Mouse (Mus musculus) layer of hippocampus, postnatal 10 days (tissue): ENCODE data around the gene Csgalnact2. TPM values are rescaled to one million over a fixed set of nuclear protein-coding genes. Genes with fewer than 3 reads are reported as not detected.

ENCODE experiments used
- DNase-seq, 2 experiments: peaks; one replicate each; pipeline ENCODE4 v3.0.0; 2021; ENCODE audit warnings: low spot score in 2 of 2
- long read RNA-seq: library from polyadenylated mRNA; stranded (forward); transcript quantifications from one replicate; pipeline ENCODE4 v2.0.0, GENCODE M21; 2023
- total RNA-seq, 2 experiments: library from RNA; stranded (reverse); gene quantifications; 2 replicates each; pipeline ENCODE4 v1.2.3; 2021

The Csgalnact2 gene
- 10 to 100 TPM; 12.2 to 12.3 TPM for total RNA-seq
- long read RNA-seq, transcript Csgalnact2-201 (8 exons, 3,661 nt) = major isoform, 10 of 14 reads
- long read RNA-seq, partial matches to known transcripts = 1 of 14 reads
- long read RNA-seq, other reads (novel, unspliced or antisense) = 3 of 14 reads

DNA sequence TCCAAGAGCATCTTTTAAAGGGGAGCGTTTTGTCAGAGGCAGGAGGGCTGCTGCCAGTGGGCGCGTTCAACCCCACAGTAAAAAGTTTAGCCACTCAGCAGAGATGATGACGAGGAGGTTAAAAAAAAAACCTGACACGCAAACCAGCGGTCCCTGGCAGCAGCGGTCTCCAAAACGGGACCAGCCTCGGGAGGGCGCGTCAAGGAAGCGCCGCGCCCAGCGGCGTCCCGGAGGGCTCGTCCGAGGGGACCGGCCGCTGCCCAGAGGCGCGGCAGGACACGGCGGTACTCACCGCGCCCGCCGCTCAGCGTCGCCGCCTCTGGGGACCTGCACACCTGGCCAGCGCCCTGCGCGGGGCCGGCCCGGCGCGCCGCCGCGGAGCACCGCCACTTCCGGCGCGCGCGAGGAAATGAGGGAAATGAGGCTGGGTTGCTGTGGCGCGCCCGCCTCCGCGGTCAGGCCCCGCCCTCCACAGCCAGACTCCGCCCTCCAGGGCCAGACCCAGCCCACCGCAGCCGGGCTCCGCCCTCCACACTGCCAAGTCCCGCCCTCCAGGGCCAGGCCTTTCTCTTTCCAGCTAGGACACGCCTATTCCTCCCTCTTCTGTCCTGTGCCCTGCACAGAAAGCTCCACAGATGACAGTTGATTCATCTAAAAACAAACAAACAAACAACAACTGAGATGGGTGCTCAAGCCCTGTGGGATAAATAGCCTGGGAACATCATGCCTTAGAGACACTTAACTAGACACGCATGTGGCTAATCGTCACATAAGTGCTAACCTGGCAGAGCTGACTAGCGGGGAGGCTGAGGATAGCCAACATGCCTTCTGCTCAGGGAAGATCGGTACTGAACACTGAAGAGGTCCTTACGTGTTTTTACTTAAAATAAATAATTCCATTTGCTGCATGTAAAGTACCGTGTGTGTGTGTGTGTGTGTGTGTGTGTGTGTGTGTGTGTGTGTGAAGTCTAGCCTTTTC lies at the start of gene Csgalnact2:
TSS of gene Csgalnact2 (minus strand) at position 410 of the 979 bp plus-strand sequence.
- peak; percentile 94 to 96 for DNase-seq

DNA sequence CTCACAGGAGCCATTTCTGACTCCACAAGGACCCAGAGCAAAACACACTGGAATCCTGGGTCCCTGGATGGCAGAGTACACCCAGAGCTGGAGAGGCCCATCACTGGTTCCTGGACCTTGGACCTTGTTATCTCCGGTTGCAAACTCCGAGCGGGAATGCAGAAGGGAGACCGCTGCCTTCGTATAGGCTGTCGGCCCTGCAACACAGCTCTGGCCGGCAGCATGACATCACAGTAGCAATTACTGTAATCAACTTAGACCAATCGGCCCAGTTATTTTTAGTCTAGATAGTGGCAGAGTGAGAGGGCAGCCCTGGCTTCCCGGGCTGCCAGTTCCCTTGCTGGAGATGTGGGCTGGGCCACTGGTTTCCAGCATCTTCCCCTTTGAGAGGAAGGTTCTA lies 49.7 kb upstream of the Csgalnact2 start:
- DNase-seq = no peak

DNA sequence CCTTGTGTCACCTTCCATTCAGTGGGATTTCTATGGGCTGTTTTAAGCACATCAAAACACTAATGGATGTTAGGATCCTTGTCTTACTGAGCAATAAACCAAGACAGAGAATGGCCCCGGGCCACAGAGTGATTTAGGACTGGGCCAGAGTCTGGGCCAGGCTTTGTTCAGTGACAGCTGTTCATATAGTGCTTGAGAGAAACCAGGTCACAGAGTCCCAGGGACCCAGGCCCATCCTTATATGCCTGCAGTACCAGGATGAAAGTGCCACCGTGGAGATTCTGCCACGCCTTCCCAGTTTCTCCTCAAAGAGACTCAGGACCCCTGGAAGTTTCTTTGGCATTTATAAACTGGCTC lies 48.3 kb upstream of the Csgalnact2 start:
- no peak for DNase-seq

DNA sequence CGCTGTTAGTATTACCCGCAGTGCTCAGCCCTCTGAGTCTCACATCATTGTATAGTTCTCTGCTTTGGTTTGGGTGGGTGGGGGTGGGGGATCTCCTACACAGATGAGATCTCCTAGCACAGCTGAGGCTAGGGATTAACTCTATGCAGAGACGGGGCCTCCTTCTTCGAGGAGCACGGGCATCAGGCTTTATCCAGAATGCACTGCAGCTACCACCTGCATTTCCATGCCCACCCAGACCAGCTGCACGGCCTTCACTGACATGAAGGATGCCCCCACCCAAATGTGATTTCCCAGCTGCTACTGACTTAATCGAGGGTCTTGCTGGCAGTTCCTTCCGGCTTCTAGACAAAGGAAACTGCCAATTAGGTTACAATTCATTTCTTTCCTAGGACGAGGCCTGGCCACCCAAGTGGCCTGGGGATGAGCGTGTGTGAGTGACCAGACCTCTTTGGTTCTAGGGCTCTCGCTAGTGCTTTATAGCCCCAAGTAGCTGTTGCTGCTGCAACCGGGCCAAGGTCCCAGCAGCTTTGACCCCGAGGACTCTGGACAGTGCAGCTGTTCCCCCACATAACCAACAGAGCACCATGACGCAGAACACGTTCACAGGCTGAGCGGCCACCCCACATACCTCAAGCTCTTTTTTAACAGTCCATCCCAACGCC lies 47.8 kb upstream of the Csgalnact2 start:
- DNase-seq = no peak

DNA sequence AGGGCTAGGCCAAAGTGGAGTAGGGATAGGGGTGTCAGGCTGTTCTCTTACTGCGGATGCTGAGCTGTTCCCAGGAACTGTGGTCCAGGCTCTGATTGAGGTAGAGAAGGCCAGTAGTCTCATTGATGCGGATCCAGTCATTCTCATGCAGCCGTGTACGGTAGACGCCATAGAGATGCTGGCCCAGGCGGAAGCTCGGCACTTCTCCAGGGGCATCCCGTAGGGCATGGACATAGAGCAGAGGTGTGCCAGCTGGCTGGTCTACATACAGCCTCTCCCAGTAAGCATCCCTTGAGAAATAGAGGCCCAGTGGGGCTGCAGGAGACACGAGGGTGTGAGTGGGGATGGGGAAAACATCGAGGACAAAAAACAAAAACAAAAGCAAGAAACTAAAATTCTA lies 45.2 kb upstream of the Csgalnact2 start:
- no peak for DNase-seq

DNA sequence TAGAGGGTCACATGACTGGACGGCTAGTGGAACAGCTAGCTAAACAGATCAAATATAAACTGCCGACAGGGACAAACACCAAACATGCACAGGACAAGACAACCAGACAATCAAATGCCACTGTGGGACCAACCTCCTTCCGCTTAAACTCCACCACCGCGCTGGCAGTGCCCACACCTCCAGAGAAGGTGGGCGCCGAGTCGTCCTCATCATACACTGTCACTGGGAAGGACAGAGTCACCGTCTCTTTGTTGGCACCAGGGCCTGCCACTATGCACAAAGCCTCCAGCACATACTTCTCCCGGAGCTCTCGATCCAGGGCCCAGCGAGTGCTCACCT lies 41.1 kb upstream of the Csgalnact2 start:
- no peak for DNase-seq

DNA sequence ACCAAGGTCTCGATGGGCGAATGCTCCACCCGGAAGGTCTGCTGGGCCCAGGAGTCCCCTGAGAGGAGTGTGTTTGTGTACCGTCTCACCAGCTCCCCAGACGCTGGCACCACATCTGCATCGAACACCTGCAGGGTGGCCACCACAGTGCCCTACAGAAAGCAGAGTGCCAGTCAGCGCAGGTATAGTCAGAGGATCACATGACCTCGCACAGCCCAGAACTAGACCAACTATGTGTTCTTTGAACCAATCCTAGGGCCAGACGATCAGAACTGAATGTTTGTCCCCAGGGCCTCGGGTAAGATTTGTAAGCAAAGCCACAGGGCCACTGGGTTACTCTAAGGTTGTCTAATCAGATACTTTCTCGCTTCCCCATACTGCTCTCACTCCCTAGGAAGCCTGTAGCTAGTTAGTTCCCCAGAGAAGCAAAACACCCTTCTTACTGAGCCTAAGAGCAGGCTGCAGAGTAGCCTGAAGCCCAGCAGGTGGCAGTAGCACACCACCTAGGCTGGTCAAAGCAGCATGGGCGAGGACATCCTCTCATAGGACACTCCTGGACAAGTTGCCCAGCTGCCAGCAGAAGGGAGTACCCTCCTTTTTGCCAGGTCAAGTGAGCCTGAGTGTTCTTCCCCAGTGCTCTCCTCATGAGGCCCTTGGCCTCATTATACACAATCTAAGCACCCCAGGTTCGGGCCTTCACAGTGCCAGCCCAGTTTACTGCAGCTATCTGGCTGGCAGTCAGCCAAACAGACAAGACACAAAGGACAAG lies 40.6 kb upstream of the Csgalnact2 start:
- peak; percentile 77 to 82 for DNase-seq

DNA sequence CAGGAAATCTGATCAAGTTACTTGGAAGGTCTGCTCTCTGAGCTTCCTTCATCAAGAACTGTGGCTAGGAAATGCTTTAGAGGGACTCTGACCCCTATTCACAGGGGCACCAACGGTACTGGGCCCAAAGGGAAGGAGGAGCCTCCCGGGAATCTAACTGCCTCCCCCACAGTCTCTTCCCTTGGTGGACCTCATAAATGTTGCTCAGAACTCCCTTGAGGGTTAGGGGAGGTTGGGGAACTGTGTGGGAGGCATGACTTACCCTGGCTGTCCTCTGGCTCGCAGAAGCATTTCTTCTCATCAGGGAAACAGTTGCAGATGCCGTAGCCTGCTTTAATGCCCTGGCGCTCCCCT lies 35.0 kb upstream of the Csgalnact2 start:
- DNase-seq = no peak

DNA sequence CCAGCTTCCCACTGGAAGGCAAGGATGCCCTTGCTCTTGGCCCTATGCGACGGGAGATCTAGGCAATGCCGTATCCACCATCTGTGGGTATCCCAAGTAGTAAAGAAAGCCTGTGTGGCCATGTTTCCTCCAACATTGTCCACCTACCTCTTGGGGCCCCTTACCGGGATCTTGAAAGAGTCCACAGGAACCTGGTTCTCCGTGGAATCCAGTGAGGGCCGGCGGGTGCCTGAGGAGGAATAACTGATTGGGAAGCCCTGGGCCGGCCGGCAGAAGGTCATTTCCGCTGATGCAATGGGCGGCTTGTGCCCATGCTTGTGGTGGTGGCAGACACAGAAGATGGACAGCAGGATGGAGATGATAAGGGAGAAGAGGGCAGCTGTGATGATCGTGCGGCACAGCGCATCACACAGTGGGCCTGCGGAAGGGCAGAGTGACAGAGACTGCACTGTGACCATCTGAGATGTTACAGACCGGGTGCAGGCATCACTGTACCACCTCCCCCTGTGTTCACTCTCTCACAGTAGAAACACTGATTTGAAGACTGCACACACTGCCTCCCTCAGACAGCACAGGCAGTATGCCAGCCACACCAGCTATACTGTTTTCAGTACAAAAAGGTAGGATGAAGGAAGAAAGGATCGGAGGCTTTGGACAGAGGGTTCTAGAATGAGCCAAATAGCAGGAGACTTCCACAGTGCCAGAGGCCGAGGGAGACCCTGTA lies 34.5 kb upstream of the Csgalnact2 start:
- no peak for DNase-seq

DNA sequence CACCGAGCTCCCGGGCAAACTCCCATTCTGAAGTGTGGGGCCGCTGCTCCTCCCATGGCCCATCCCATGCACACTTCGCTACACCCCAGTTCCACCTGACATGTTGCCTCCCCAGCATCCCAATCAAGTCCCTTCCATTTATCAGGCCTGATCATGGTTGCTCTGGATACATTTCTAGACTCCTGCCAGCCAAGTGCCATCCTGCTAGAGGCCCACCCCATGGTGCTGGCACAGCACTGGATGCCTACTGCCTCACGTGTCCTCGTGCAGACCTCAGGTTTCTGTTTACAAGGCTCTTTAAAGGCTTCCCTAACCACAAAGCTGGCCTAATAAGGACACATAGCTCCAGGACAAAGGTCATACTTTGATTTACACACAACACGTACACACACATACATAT lies 32.4 kb upstream of the Csgalnact2 start:
- DNase-seq = no peak

DNA sequence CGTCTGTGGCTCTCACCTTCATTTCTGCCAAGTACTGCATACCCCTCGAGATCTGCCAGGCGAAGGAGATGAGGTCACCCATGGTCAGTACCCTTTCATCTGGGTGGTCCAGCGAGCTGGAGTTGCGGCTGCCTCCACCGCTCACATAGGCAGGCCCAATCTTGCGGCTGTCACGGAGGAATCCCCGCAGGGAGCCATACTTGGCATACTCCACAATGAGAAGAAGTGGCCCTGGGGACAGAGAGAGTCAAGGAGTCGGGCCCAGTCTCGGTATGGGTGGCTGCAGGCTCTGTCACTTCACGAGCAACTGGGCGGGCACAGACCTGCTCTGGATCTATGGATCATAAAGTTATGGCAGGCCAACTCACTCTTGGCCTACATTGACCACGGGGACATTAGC lies 29.2 kb upstream of the Csgalnact2 start:
- no peak for DNase-seq

DNA sequence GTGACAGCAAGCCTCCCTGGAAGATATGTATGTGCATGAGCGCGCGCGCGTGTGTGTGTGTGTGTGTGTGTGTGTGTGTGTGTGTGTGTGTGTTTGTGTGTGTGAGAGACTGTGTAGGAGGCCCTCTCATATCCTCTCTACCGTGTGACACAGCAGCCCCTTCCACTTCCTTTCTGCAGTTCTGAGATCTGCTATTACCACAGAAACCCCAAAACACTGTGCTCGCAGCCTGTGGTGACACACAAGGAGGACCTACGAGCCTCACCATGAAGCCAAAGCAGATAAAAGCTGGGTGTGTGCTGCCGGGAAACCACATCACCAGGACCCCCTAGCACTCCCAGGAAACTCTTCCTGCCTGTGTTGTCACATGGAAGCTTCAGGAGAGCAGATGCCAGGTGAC lies 28.1 kb upstream of the Csgalnact2 start:
- DNase-seq = no peak

DNA sequence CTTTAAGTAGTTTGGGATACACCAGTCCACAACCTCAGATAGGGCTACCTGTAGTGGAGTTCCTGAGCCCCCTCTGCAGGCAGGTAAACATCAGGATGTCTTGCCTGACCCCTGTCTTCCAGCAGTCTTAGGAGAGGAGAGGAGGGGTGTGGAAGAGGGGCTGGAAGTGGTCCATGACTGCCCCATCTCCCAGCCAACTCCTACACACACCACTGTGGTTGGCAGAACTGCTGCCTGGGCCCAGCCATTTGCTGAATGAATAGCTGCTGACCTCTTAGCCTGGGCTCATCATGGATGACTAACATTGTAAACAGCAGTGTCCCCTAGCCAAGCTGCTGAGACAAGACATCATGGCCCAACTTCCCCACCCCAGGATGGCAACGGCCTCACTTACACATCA lies 26.6 kb upstream of the Csgalnact2 start:
- no peak for DNase-seq

DNA sequence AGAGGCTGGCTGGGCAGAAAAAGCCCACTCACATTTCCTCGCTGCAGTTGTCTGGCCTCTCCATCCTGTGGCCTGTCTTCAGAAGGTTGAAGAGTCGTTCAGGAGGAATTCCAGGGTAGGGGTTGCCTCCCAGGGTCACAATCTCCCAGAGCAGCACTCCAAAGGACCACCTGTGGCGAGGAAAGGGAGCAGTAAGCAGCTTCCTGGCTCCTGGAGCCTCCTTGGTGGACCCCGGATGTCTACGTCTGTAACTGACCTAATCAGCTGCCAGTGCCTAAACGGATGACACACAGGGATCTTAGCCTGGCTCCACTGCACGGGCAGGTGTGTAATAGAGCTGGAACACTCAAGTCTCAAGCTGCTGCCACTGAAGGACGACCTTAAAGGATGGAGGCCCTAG lies 25.8 kb upstream of the Csgalnact2 start:
- no peak for DNase-seq

DNA sequence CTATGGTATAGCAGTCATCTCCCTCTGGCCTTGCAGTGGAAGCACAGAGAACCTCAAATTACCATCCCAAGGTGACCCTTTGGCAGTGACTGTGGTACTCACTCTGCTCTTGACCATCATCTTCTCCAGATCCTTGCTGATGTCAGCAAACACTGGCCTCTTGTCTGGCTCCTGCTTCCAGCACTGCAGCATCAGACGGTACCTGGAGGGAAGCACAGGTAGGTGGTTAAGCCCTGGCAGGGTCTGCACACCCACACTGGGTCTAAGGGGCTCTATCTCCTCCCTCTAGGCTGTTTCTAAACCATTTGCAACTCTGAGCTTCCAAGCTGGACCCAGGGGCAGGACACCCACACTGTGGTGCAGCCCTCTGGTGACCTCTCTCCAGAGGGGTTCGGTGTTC lies 24.1 kb upstream of the Csgalnact2 start:
- DNase-seq = no peak

DNA sequence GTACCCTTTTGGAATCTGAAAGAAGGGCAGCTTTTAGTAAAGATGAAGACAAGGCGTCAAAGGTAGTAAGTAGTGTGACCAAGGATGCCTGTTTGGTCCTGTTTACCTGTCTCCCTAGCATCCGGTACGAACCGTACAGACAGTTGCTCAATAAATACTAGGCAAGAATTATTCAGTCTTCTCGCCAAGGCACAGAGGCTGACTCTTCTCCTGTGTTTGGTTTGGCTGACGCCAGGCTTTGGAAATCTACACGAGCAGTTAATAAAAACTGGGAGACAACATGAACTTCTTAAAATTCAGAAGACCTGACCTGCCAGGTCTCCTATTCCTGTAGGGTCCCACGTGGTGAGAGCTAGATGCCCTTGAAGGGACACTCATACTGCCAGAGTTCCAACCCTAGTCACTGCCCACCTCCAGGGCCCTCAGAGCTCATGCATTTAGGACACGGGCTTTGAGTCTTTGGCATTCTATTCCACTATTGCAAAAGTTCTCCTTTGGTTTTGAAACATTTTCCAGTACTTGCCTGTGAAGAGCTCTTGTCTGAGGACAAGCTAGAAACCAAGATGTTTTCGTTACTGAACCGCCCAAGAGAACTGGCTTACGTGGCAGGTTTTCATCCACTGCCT lies 23.6 kb upstream of the Csgalnact2 start:
- DNase-seq = no peak

DNA sequence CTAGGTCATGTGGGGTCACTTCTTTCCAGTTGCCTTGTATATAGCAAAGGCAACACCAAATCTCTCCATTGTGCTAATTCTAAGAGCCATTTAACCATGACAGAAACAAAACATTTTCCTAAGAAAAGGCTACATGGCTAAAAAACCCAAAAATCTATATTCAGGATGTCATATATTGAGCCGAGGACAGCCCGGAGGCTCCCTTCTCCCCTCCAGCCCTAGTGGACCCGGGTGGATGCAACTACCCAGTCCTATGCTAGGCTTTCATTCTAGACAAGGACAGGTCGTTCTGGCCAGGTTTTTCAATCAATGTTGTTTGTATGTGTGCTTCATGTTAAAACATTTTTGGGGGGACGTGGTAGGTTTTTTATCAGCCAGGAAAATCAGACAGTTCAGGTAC lies 14.2 kb upstream of the Csgalnact2 start:
- no peak for DNase-seq

DNA sequence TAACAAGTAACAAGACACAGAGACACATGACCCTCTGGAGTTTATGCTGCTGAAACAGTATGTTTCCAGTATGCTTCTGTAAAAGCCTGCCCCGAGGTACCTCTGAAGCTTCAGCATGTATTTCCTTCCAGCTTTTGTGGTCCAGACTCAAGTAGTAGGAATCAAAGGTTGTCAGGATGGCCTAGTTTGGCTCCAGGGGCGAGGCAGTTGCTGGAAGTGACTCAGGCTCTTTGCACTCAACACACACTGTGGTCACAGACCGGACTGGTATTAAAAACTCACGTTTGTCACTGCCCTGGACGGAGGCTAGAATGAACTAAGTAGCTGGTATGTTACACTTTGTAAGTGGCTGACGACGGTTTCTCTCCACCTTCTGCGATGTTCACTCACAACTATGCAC lies 12.0 kb upstream of the Csgalnact2 start:
- no peak for DNase-seq

DNA sequence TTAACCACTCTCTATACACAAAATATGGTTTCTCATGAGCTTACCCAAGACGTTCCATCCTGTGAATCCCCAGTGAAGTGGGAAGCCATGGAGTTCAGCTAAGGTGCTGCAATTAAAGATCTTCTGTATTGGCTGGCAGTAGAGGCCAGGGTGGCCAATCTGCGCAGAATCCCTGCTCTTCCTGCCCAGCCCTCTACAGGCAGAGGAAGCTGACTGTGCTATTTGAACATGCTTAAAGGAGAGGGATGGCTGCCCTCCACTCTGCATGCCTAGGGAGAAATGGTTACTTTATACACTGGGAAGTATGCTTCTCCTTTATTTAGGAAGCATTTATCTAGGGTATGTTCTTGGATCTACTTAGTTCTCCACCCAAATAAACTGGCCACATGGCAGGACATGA lies 11.6 kb upstream of the Csgalnact2 start:
- no peak for DNase-seq

DNA sequence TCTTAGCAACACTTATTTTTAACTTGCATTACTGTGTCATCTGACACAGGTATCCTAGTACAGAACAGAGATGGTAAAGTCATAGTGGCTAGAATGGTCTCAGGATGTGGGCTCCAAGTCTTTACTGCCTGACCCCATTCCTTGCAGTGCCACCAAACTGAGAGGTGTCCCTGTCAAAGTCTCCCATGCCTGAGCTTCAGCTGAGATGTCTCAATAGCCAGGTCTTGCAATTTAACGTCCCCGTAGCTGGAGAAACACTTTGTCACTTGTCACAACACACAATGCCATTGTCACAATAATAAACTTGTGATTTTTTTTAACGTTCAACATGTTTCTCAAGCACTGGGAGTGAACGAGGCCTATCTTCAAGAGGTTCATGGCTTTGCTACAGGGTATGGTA lies 11.2 kb upstream of the Csgalnact2 start:
- no peak for DNase-seq

DNA sequence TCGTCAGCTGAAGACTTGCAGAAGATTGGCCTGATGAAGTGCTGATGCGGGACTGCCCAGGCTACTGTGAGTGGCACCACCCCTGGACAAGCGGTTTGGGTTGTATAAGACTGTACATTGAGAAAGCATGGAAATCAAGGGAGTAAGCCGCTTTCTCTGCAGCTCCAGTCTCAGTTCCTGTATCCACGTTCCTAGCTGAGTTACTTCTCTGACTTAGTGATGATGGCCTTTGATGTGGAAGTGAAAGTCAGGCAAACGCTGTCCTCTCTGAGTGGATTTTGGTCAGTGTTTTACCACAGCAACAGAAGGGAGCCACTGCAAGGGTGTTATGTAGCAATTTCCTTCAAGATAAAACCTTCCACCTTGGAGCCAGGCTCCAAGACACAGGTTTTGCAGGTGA lies 2.0 kb upstream of the Csgalnact2 start:
- no peak for DNase-seq
